Mouse (Mus musculus): ENCODE data around the gene Kdsr. TPM values are rescaled to one million over a fixed set of nuclear protein-coding genes. Genes with fewer than 3 reads are reported as not detected.

Kdsr gene
- total and polyA plus RNA-seq, 2 experiments from 2014 or later: 15.8 to 17.8 TPM

DNA sequence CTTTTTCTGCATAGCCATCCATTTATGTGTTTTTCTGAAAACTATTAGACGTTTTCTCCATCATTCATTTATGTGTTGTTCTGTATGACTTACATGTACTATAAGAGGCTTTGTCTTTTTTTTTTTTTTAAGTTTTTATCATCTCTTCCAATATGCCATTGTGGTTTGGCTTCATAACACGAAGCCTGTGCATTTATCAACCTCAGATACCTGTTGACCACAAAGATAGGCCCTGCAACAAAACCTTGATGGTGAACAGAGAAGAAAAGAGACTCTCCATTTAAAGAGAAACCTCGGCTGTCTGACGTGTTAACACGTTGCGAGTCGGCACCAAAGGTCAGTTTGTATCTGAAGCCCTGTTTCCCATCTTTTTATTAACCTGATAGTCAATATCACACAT is 49.3 kb downstream of the Kdsr start:
- H3K9me3 ChIP-seq (ENCODE audit: low read length): no peaks in the 10 kb centered on the region
- no peaks in the 10 kb centered on the region for H3K36me3 ChIP-seq (ENCODE audit: insufficient read depth)
- H3K4me2 ChIP-seq (ENCODE audit: low read depth): peak overlapping the region; percentile 27
- H3K27me3 ChIP-seq (ENCODE audit: insufficient read depth, low read length): no peaks in the 10 kb centered on the region
- no peak for DNase-seq
- H3K4me3 ChIP-seq (ENCODE audit: low read depth, low read length): no peak overlapping the region; the same call in 1 of the 2 replicates
- no peak overlapping the region for H3K9ac ChIP-seq
- no peak for TF ChIP-seq CTCF (IDR thresholded peaks at IDR 0.05; ENCODE audit: low read depth)
- 75% methylated on average over 7 of the region's 7 CpGs for WGBS
- ATAC-seq: no peak
- no peak overlapping the region for H3K27ac ChIP-seq (ENCODE audit: low read depth, low read length)
- peaks cover 11% of the 10 kb centered on the region; the same call in 1 of the 2 replicates for H3K4me1 ChIP-seq (ENCODE audit: insufficient read depth)

DNA sequence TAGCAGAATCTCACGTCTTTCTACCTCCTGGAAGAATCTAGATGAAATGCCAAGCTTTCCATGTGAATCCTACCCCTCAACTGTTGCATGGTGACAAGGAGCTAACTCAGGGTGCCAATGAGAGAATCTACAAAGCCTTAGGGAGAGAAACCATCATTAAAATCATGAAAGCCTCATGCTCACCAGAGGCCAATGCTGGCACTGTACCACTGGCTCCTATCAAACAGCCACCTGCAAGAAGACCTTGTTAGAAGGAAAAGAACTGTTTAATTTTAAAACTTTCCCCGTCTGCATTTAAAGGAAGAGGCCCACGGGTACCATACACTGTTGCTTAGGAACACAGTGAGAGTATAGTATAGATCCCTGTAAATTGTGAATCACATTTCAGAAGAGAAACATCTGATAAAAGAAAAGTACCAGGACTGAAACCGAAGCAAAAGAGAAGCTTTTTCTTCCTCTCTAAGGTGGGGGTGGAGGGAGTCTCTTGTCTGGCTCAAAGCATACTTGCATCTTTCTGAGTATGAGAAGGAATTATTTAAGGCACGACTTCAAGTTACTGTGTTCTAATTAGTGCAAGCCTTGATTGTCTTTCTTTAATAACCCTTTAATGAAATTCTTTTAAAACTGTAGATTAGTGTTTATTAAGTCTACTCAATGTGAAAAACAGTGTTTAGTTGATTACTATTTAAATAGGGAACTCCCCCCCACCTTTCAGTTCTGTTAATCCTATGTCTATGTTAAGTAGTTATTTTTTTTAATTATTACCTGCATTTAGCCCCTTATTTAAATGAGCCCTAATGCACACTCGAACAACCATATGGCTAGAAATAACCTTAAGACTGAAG is 52.3 kb downstream of the Kdsr start:
- Histone ChIP-seq H3K4me2 (ENCODE audit: low read depth) (no peak overlapping the region), H3K27me3 (ENCODE audit: insufficient read depth, low read length) (no peaks in the 10 kb centered on the region), H3K4me3 (ENCODE audit: low read depth, low read length) (no peak overlapping the region), H3K9ac (no peak overlapping the region), H3K36me3 (ENCODE audit: insufficient read depth) (no peaks in the 10 kb centered on the region), H3K4me1 (ENCODE audit: insufficient read depth) (peaks cover 2% of the 10 kb centered on the region; the same call in 1 of the 2 replicates), H3K9me3 (ENCODE audit: low read length) (no peaks in the 10 kb centered on the region), H3K27ac (ENCODE audit: low read depth, low read length) (no peak overlapping the region)
- no peak for TF ChIP-seq CTCF (IDR thresholded peaks at IDR 0.05; ENCODE audit: low read depth)
- DNase-seq (peak; percentile 27), ATAC-seq (peak; percentile 48)
- 23% methylated on average over 6 of the region's 6 CpGs for WGBS

DNA sequence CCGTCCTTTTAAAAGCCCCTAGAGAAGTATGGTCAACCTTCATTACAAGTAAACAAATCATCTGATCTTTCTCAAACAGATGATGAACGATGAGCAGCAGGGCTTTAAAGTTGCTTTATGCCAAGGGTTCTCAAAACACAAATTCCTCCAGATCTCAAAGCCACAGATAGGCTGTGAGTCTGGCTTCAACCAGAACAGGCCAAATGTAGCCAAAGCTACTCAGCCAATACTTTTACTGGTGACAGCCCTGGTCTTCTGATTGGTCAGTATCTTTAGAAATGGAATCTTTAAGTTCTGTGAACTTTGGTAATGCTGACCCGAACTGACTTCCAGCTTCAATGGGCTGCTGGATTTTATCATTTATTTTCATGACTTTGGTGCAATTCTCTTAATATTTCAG is 56.3 kb downstream of the Kdsr start:
- no peak for TF ChIP-seq CTCF (IDR thresholded peaks at IDR 0.05; ENCODE audit: low read depth)
- H3K4me2 ChIP-seq (ENCODE audit: low read depth): no peak overlapping the region
- H3K27me3 ChIP-seq (ENCODE audit: insufficient read depth, low read length): no peaks in the 10 kb centered on the region
- H3K4me3 ChIP-seq (ENCODE audit: low read depth, low read length): no peak overlapping the region
- 39% methylated on average over 3 of the region's 3 CpGs for WGBS
- no peaks in the 10 kb centered on the region for H3K9me3 ChIP-seq (ENCODE audit: low read length)
- no peak for DNase-seq
- peak; percentile 49 for ATAC-seq
- H3K4me1 ChIP-seq (ENCODE audit: insufficient read depth): no peaks in the 10 kb centered on the region
- H3K9ac ChIP-seq: no peak overlapping the region
- no peak overlapping the region for H3K27ac ChIP-seq (ENCODE audit: low read depth, low read length)
- H3K36me3 ChIP-seq (ENCODE audit: insufficient read depth): no peaks in the 10 kb centered on the region

DNA sequence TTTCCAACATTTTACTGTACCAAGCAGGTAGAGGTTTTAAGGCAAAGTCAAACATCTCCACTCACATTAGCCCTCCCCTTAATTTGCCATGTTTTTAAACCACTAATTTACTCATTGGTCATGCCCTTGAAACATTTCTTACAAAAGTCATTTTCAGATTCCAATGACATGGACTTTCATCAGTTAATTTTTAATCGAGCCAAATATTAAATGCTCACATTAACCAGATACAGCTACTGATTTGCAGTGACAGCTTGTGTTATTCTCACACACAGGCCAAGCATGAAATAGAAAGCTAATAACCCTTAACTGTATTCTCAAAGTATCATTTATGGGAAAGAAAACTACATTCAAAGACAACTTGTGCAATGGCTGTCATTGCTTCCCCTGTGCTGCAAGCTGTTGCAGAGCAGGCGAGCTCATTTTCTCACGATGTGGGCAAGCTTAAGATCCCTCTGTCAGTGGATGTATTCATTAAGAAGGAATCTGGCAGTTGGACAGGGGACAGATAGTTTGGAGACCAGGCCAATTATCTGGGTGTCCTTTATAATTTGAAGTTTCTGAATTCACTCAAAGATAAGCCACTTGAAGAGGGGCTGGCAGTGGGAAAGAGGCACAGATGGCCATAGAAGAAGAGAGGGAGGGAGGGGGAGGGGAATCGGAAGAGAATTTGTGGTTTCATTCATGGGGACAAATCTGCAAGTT is 56.9 kb downstream of the Kdsr start:
- peak; percentile 81 for ATAC-seq
- Histone ChIP-seq H3K9me3 (ENCODE audit: low read length) (no peaks in the 10 kb centered on the region), H3K27me3 (ENCODE audit: insufficient read depth, low read length) (no peaks in the 10 kb centered on the region), H3K9ac (no peak overlapping the region), H3K4me3 (ENCODE audit: low read depth, low read length) (no peak overlapping the region), H3K4me2 (ENCODE audit: low read depth) (no peak overlapping the region), H3K4me1 (ENCODE audit: insufficient read depth) (no peaks in the 10 kb centered on the region), H3K36me3 (ENCODE audit: insufficient read depth) (no peaks in the 10 kb centered on the region), H3K27ac (ENCODE audit: low read depth, low read length) (no peak overlapping the region)
- TF ChIP-seq CTCF (IDR thresholded peaks at IDR 0.05; ENCODE audit: low read depth): no peak
- peak; percentile 77 for DNase-seq
- 15% methylated on average over 4 of the region's 4 CpGs for whole genome bisulfite sequencing

DNA sequence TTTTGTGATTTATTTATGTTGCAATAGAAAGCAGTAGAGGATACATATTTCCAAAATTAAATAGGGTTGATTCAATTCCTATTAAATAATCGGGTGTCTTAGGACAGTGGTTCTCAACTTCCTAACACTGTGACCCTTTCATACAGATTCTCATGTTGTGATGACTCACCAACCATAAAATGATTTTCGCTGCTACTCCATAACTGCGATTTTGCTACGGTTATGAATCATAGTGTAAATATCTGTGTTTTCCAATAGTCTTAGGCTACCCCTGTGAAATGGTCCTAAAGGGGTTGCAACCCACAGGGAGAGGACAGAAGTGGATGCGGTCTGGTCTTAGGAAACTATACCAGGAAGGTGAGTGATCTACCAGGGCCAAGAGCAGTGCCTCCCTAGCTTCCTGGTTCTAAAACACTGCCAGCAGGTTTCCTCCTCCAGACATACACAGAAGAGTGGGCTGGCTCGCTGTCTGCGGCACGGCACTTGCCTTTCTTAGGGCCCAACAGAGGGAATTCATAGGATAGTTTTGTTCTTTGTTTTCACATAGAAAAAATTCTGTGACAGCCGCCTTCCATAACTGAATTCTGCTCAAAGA is 58.9 kb downstream of the Kdsr start:
- Histone ChIP-seq H3K27ac (ENCODE audit: low read depth, low read length) (no peak overlapping the region), H3K4me2 (ENCODE audit: low read depth) (no peak overlapping the region), H3K9ac (no peak overlapping the region), H3K4me1 (ENCODE audit: insufficient read depth) (no peaks in the 10 kb centered on the region), H3K27me3 (ENCODE audit: insufficient read depth, low read length) (no peaks in the 10 kb centered on the region), H3K36me3 (ENCODE audit: insufficient read depth) (no peaks in the 10 kb centered on the region), H3K4me3 (ENCODE audit: low read depth, low read length) (no peak overlapping the region), H3K9me3 (ENCODE audit: low read length) (no peaks in the 10 kb centered on the region)
- WGBS: 82% methylated on average over 9 of the region's 9 CpGs
- no peak for DNase-seq
- no peak for ATAC-seq
- TF ChIP-seq CTCF (IDR thresholded peaks at IDR 0.05; ENCODE audit: low read depth): no peak

DNA sequence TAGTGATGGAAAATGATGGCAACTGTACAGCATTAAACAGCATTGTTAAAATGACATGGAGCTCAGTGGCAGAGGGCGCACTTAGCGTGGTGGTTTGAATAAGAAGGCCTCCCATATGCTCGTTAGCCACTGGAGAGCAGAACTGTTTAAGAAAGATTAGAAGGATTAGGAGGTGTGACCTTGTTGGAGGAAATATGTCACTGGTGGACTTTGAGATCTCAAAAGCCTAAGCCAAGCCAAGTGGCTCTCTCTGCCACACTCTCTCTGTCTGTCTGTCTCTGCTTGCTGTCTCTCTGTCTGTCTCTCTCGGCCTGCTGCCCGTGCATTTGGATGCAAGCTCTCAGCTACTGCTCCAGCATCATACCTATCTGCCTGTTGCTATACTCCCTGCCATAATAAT is 63.1 kb downstream of the Kdsr start:
- ATAC-seq: no peak

DNA sequence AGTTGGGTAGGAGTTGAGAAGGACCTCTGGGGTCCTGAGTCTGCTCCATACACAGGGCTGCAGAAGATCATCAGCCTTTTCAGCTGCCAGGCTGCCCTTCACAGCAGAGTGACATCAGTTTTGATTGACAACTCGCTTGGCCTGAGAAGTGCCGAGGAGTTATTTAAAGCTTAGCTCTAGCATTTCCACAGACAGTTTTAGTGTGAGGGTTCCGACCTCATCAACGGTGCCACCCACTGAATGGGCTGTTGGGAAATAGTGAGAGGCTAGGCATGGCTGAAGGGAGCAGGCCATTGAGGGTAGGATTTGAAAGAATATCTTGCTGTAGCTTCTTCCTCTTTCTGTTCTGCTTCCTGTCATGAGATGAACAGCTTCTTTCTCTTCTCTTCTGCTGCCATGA is 63.9 kb downstream of the Kdsr start:
- Histone ChIP-seq H3K4me2 (ENCODE audit: low read depth) (no peak overlapping the region), H3K4me1 (ENCODE audit: insufficient read depth) (no peaks in the 10 kb centered on the region), H3K36me3 (ENCODE audit: insufficient read depth) (no peaks in the 10 kb centered on the region), H3K27ac (ENCODE audit: low read depth, low read length) (no peak overlapping the region), H3K4me3 (ENCODE audit: low read depth, low read length) (no peak overlapping the region), H3K9ac (no peak overlapping the region), H3K9me3 (ENCODE audit: low read length) (no peaks in the 10 kb centered on the region), H3K27me3 (ENCODE audit: insufficient read depth, low read length) (no peaks in the 10 kb centered on the region)
- ATAC-seq (no peak), DNase-seq (no peak)
- TF ChIP-seq CTCF (IDR thresholded peaks at IDR 0.05; ENCODE audit: low read depth): no peak
- 82% methylated on average over 4 of the region's 4 CpGs for WGBS

More for the DNA sequence above, 63.1 kb downstream of the Kdsr start:
- Histone ChIP-seq H3K27me3 (ENCODE audit: insufficient read depth, low read length) (no peaks in the 10 kb centered on the region), H3K36me3 (ENCODE audit: insufficient read depth) (no peaks in the 10 kb centered on the region), H3K9ac (no peak overlapping the region), H3K27ac (ENCODE audit: low read depth, low read length) (no peak overlapping the region), H3K4me2 (ENCODE audit: low read depth) (no peak overlapping the region), H3K4me3 (ENCODE audit: low read depth, low read length) (no peak overlapping the region), H3K9me3 (ENCODE audit: low read length) (no peaks in the 10 kb centered on the region), H3K4me1 (ENCODE audit: insufficient read depth) (no peaks in the 10 kb centered on the region)
- no peak for TF ChIP-seq CTCF (IDR thresholded peaks at IDR 0.05; ENCODE audit: low read depth)
- DNase-seq: no peak
- 51% methylated on average over 5 of the region's 5 CpGs for WGBS

Measured in forebrain, postnatal 0 days (tissue).